Mouse (Mus musculus): Measurements from ENCODE around the gene Gm8909. TPM values are rescaled to one million over a fixed set of nuclear protein-coding genes. Genes with fewer than 3 reads are reported as not detected.
"Not testable (repeated sequence)": the region's sequence is repeated elsewhere in the genome, so short reads cannot be mapped to it uniquely, and the experiment has no call there.

Gm8909 gene
- total RNA-seq, 1 experiment from 2014 or later, result not detected

- ATAC-seq (replicated peaks in 1 of 2; ENCODE audit: insufficient read depth in 1 of 2, low FRiP score in 2 of 2, low TSS enrichment in 1 of 2, low read depth in 1 of 2, poor library complexity in 2 of 2, severe bottlenecking in 2 of 2), result no peak
Observed at GRCm38 (mm10) chr17:36131516-36132265, 36.6 kb downstream of the Gm8909 start.

GRCm38 (mm10) chr17:36128968-36129817 is 39.1 kb downstream of the Gm8909 start, which contains the start of gene Gm7030:
Gene Gm7030, minus strand, starts transcription at chr17:36129425.
- not testable (repeated sequence) for ATAC-seq (replicated peaks in 1 of 2; ENCODE audit: insufficient read depth in 1 of 2, low FRiP score in 2 of 2, low TSS enrichment in 1 of 2, low read depth in 1 of 2, poor library complexity in 2 of 2, severe bottlenecking in 2 of 2)

- ATAC-seq (replicated peaks in 1 of 2; ENCODE audit: insufficient read depth in 1 of 2, low FRiP score in 2 of 2, low TSS enrichment in 1 of 2, low read depth in 1 of 2, poor library complexity in 2 of 2, severe bottlenecking in 2 of 2), result not testable (repeated sequence)
Observed at GRCm38 (mm10) chr17:36128525-36128924, 39.8 kb downstream of the Gm8909 start.

- ATAC-seq (replicated peaks in 1 of 2; ENCODE audit: insufficient read depth in 1 of 2, low FRiP score in 2 of 2, low TSS enrichment in 1 of 2, low read depth in 1 of 2, poor library complexity in 2 of 2, severe bottlenecking in 2 of 2), result not testable (repeated sequence)
Observed at GRCm38 (mm10) chr17:36124111-36124510, 44.2 kb downstream of the Gm8909 start.

GRCm38 (mm10) chr17:36121352-36122020 is 46.9 kb downstream of the Gm8909 start, which contains the start of gene Gm19684:
Gene Gm19684, plus strand, starts transcription at chr17:36121678.
- peak; percentile 94 for ATAC-seq (replicated peaks in 1 of 2; ENCODE audit: insufficient read depth in 1 of 2, low FRiP score in 2 of 2, low TSS enrichment in 1 of 2, low read depth in 1 of 2, poor library complexity in 2 of 2, severe bottlenecking in 2 of 2)

GRCm38 (mm10) chr17:36120839-36121238 is 47.5 kb downstream of the Gm8909 start:
- peak in 1 of 2 experiments; percentile 17; a peak in 1 of 4 replicates for ATAC-seq (replicated peaks in 1 of 2; ENCODE audit: insufficient read depth in 1 of 2, low FRiP score in 2 of 2, low TSS enrichment in 1 of 2, low read depth in 1 of 2, poor library complexity in 2 of 2, severe bottlenecking in 2 of 2)

GRCm38 (mm10) chr17:36116545-36116944 is 51.8 kb downstream of the Gm8909 start:
- ATAC-seq (replicated peaks in 1 of 2; ENCODE audit: insufficient read depth in 1 of 2, low FRiP score in 2 of 2, low TSS enrichment in 1 of 2, low read depth in 1 of 2, poor library complexity in 2 of 2, severe bottlenecking in 2 of 2), result not testable (repeated sequence)

Other genes with a start within 250 kb of the Gm8909 start
- 139 and 356 TPM in 2 replicates for gene Abcf1, start 198.8 kb downstream of the Gm8909 start, total RNA-seq (2017)
- gene Gnl1, start 188.7 kb downstream of the Gm8909 start, total RNA-seq (2017), result 18.3 and 22.1 TPM in 2 replicates
- 15.4 and 27.2 TPM in 2 replicates for gene Prr3, start 188.3 kb downstream of the Gm8909 start, total RNA-seq (2017)
- 16.8 and 23.6 TPM in 2 replicates for gene H2-T24, start 148.0 kb downstream of the Gm8909 start, total RNA-seq (2017)
- gene H2-T23, start 135.7 kb downstream of the Gm8909 start, total RNA-seq (2017), result 197 and 236 TPM in 2 replicates
- 66.7 and 102 TPM in 2 replicates for gene H2-T22, start 125.8 kb downstream of the Gm8909 start, total RNA-seq (2017)
- not detected in 2 replicates for gene Gm6034, start 125.6 kb downstream of the Gm8909 start, total RNA-seq (2017)
- gene Gm11127, start 110.2 kb downstream of the Gm8909 start, total RNA-seq (2017), result not detected in 2 replicates
- 0.56 TPM in 1 of 2 replicates, not detected in the other for gene Gm19684, start 46.9 kb downstream of the Gm8909 start, total RNA-seq (2017)
- not detected in 2 replicates for gene Gm7030, start 39.1 kb downstream of the Gm8909 start, total RNA-seq (2017)
- gene H2-T3, start 21.8 kb upstream of the Gm8909 start, total RNA-seq (2017), result 0.75 and 1.1 TPM in 2 replicates
- 32.9 and 39.8 TPM in 2 replicates for gene Rpp21, start 89.5 kb upstream of the Gm8909 start, total RNA-seq (2017)
- gene Trim39, start 103.7 kb upstream of the Gm8909 start, total RNA-seq (2017), result 27.0 and 28.5 TPM in 2 replicates
- not detected in 2 replicates for gene H2-M10.2, start 118.0 kb upstream of the Gm8909 start, total RNA-seq (2017)
- not detected in 2 replicates for gene H2-M10.1, start 157.6 kb upstream of the Gm8909 start, total RNA-seq (2017)
- not detected in 2 replicates for gene H2-M10.3, start 199.9 kb upstream of the Gm8909 start, total RNA-seq (2017)